Mouse (Mus musculus) CH12.LX (cell line): ENCODE results near the gene Cntn1. TPM values are rescaled to one million over a fixed set of nuclear protein-coding genes. Genes with fewer than 3 reads are reported as not detected.

Source experiments
- DNase-seq: peaks from one replicate; pipeline ENCODE4 v3.0.0-alpha.2; 2013; ENCODE audit errors: extremely low read depth
- H3K27ac ChIP-seq: 2 replicates; pipeline ENCODE4 v1.5.1; 2012; ENCODE audit warnings: low read depth, mild to moderate bottlenecking, control low read depth, moderate library complexity; ENCODE audit not compliant: insufficient read depth
- H3K27me3 ChIP-seq: replicated peaks from 2 replicates; pipeline ENCODE3; 2012; ENCODE audit warnings: inconsistent platforms
- H3K36me3 ChIP-seq, 2 experiments: replicated peaks in 1 of 2; 2 replicates each; pipeline versions ENCODE3 to v1.6.1; 2012; ENCODE audit warnings: inconsistent platforms in 1 of 2, low read length in 1 of 2, mild to moderate bottlenecking in 1 of 2, mixed read lengths in 1 of 2, moderate library complexity in 1 of 2; ENCODE audit not compliant: control insufficient read depth in 1 of 2, insufficient read depth in 1 of 2
- H3K4me1 ChIP-seq, 2 experiments: 2 replicates each; pipeline ENCODE4 v1.6.1; 2012; ENCODE audit warnings: inconsistent platforms in 1 of 2, moderate library complexity in 1 of 2; ENCODE audit not compliant: insufficient read depth in 2 of 2, control insufficient read depth in 1 of 2
- H3K4me2 ChIP-seq: 2 replicates; pipeline ENCODE4 v1.6.1; 2012; ENCODE audit warnings: low read depth, mild to moderate bottlenecking, control low read depth; ENCODE audit not compliant: poor library complexity, insufficient read depth, severe bottlenecking
- H3K4me3 ChIP-seq, 3 experiments: fragments of 150-350 bp in 1 of 3; sonication (generic) in 1 of 3; replicated peaks in 1 of 3; 2 replicates each; pipeline versions ENCODE3 to v1.5.1; 2011 to 2012; ENCODE audit warnings: low read depth in 2 of 3, low read length in 2 of 3, mild to moderate bottlenecking in 2 of 3, moderate library complexity in 2 of 3, control low read depth in 1 of 3, improper control_type of control experiment in 1 of 3, inconsistent platforms in 1 of 3, mixed read lengths in 1 of 3; ENCODE audit not compliant: poor library complexity in 1 of 3
- H3K79me2 ChIP-seq: replicated peaks from 2 replicates; pipeline ENCODE4 v1.6.1; 2012; ENCODE audit warnings: mild to moderate bottlenecking, moderate library complexity; ENCODE audit not compliant: control insufficient read depth, poor library complexity, insufficient read depth, severe bottlenecking; ENCODE audit errors: extremely low read depth
- H3K9ac ChIP-seq: 2 replicates; pipeline ENCODE4 v1.6.1; 2012; ENCODE audit warnings: low read depth, mild to moderate bottlenecking, control low read depth, moderate library complexity; ENCODE audit not compliant: insufficient read depth
- H3K9me3 ChIP-seq: replicated peaks from 2 replicates; pipeline ENCODE3; 2012; ENCODE audit warnings: low read length, inconsistent platforms, mixed read lengths
- BHLHE40 ChIP-seq: IDR thresholded peaks from 2 replicates; pipeline ENCODE4 v1.6.1; 2011; ENCODE audit warnings: mild to moderate bottlenecking, low read depth, low read length, improper control_type of control experiment
- CHD2 ChIP-seq: IDR thresholded peaks from 2 replicates; pipeline ENCODE4 v1.6.1; 2011; ENCODE audit warnings: low read length, improper control_type of control experiment
- CTCF ChIP-seq, 2 experiments: IDR thresholded peaks in 1 of 2; conservative IDR thresholded peaks in 1 of 2; 2 replicates each; pipeline ENCODE4 v1.5.1; 2011 to 2012; ENCODE audit warnings: low read depth in 2 of 2, low read length in 2 of 2, improper control_type of control experiment in 1 of 2, inconsistent platforms in 1 of 2, mild to moderate bottlenecking in 1 of 2, moderate library complexity in 1 of 2
- ELF1 ChIP-seq: IDR thresholded peaks from 2 replicates; pipeline ENCODE4 v1.6.1; 2014; ENCODE audit warnings: low read depth, mild to moderate bottlenecking, inconsistent platforms, low read length, improper control_type of control experiment
- EP300 ChIP-seq: IDR thresholded peaks from 2 replicates; pipeline ENCODE4 v1.6.1; 2011; ENCODE audit warnings: low read length, improper control_type of control experiment
- MAFK ChIP-seq: IDR thresholded peaks from 2 replicates; pipeline ENCODE4 v1.6.1; 2011; ENCODE audit warnings: low read length, improper control_type of control experiment; ENCODE audit not compliant: insufficient replicate concordance
- MAX ChIP-seq: IDR thresholded peaks from 2 replicates; pipeline ENCODE4 v1.6.1; 2011; ENCODE audit warnings: low read length, improper control_type of control experiment
- MEF2A ChIP-seq: IDR thresholded peaks from 2 replicates; pipeline ENCODE4 v1.6.1; 2014; ENCODE audit warnings: low read depth, mild to moderate bottlenecking, inconsistent platforms, low read length, improper control_type of control experiment, borderline replicate concordance
- NRF1 ChIP-seq: IDR thresholded peaks from 2 replicates; pipeline ENCODE4 v1.6.1; 2014; ENCODE audit warnings: low read depth, mild to moderate bottlenecking, inconsistent platforms, low read length, improper control_type of control experiment, moderate library complexity
- POLR2A ChIP-seq: IDR thresholded peaks from 2 replicates; pipeline ENCODE4 v1.6.1; 2011; ENCODE audit warnings: low read depth, mild to moderate bottlenecking, improper control_type of control experiment, low read length
- POLR2AphosphoS2 ChIP-seq: IDR thresholded peaks from 2 replicates; pipeline ENCODE4 v1.6.1; 2011; ENCODE audit warnings: low read depth, low read length, improper control_type of control experiment
- TBP ChIP-seq: conservative IDR thresholded peaks from 2 replicates; pipeline ENCODE4 v1.6.1; 2011; ENCODE audit warnings: low read depth, low read length, improper control_type of control experiment
- USF1 ChIP-seq: IDR thresholded peaks from 2 replicates; pipeline ENCODE4 v1.6.1; 2014; ENCODE audit warnings: low read depth, mild to moderate bottlenecking, inconsistent platforms, low read length, improper control_type of control experiment
- ZC3H11A ChIP-seq: IDR thresholded peaks from 2 replicates; pipeline ENCODE4 v1.6.1; 2012; ENCODE audit warnings: low read depth, mild to moderate bottlenecking, inconsistent platforms, low read length, improper control_type of control experiment
- ZMIZ1 ChIP-seq: IDR thresholded peaks from 2 replicates; pipeline ENCODE4 v1.6.1; 2012; ENCODE audit warnings: low read depth, mild to moderate bottlenecking, inconsistent platforms, low read length, improper control_type of control experiment
- dilution Hi-C: fragments of 300-500 bp; cut with MboI; formaldehyde crosslinking; loops from 2 replicates; pipeline ENCODE4 v1.14.3; 2020; ENCODE audit warnings: low sequenced_read_pairs; ENCODE audit not compliant: extremely low pct_unique_long_range_greater_than_20kb, extremely low pct_ligation_motif_present
- in situ Hi-C: fragments of 300-500 bp; cut with MboI; formaldehyde crosslinking; loops from 3 replicates; pipeline ENCODE4 v1.14.3; 2019; ENCODE audit warnings: low sequenced_read_pairs, low pct_ligation_motif_present, low pct_unique_long_range_greater_than_20kb, mixed read lengths
- polyA plus RNA-seq: library from polyadenylated mRNA; unstranded; fragments of >175 nt; gene quantifications from 2 replicates; pipeline ENCODE4 v1.2.1, GENCODE M21; 2012; ENCODE audit warnings: low read depth; ENCODE audit not compliant: insufficient read length
- total RNA-seq, 2 experiments: library from RNA; depleted of rRNA; stranded (reverse); fragments of 300-350 nt in 1 of 2; fragments of >200 nt in 1 of 2; gene quantifications; 2 replicates each; pipeline ENCODE4 v1.2.3; 2012 to 2014

Cntn1 gene
- total and polyA plus RNA-seq, 3 experiments: 0.04 TPM; not detected in 2

DNA sequence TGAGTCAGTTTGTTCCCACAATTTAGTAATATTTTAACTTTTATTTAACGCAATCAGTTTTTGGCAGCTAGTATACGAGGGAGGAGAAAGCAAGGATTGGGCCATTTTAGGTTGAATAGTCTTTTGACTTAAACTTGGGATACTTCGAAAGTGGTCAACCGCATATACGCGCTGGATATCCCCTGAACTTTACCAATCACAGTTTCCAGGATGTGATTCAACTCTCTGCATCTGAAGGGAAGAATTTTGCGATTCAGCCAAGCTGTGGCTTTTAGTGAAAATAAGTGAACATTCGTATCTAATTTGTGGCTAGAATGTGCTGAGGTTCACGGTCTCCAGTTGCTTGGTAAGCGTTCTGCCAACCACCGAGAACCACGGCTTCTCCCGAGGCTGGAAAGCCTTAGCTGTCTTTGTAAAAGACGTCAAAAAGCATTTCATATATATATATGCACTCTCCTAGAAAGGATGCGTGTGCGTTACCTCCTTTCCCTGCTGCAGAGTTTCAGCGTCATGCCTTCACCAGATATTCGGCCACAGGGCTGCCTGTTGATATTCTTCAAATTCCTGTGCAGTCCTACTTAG is 217.9 kb downstream of the Cntn1 start:
- Histone ChIP-seq H3K36me3 (no peaks in the 10 kb centered on the region), H3K4me2 (no peak overlapping the region), H3K27me3 (no peaks in the 10 kb centered on the region), H3K9me3 (peaks cover 44% of the 10 kb centered on the region), H3K79me2 (no peaks in the 10 kb centered on the region), H3K4me3 (no peak overlapping the region), H3K27ac (no peak overlapping the region), H3K9ac (no peak overlapping the region)
- in situ Hi-C loops (loop anchor here (25.0 kb wide), 1 partner anchor 943 kb away; no protein-coding TSS in a partner anchor), dilution Hi-C loops (no loop called here)
- no peak for DNase-seq
- TF ChIP-seq USF1 (no peak), MAFK (no peak), NRF1 (no peak)
- TF ChIP-seq, all 38 proteins: peak for 0
- no peaks in the 10 kb centered on the region for H3K4me1 ChIP-seq

- in situ Hi-C loops: loop anchor here (25.0 kb wide), 1 partner anchor 940 kb away; no protein-coding TSS in a partner anchor
- Histone ChIP-seq H3K4me2 (no peak overlapping the region), H3K27ac (no peak overlapping the region), H3K27me3 (no peaks in the 10 kb centered on the region), H3K79me2 (no peaks in the 10 kb centered on the region), H3K4me1 (no peaks in the 10 kb centered on the region), H3K9ac (no peak overlapping the region), H3K36me3 (no peaks in the 10 kb centered on the region), H3K9me3 (peaks cover 47% of the 10 kb centered on the region), H3K4me3 (no peak overlapping the region)
- dilution Hi-C loops: no loop called here
- TF ChIP-seq MAFK (no peak), MAX (no peak), BHLHE40 (no peak), EP300 (no peak), ZC3H11A (no peak), MEF2A (no peak), ZMIZ1 (no peak), ELF1 (no peak), POLR2A (no peak), POLR2AphosphoS2 (no peak), CTCF (conservative IDR thresholded peaks at IDR 0.05 in 1 of 2, IDR thresholded peaks at IDR 0.05 in 1 of 2; ENCODE audit: low read depth in 2 of 2, low read length in 2 of 2) (no peak), TBP (no peak), CHD2 (no peak)
- no peak for DNase-seq
Observed at GRCm38 (mm10) chr15:92271801-92272365, 220.9 kb downstream of the Cntn1 start.
